Mouse (Mus musculus) bone marrow macrophage, adult 2 months (primary cell): ENCODE measurements at regions not wholly inside any gene's neighbourhood (a gene's known extent, or its start where the extent isn't known, plus 50 kb on each side); places are given as distances from the start of the nearest gene placed in this dataset.

ENCODE experiments used
- CTCF ChIP-seq: IDR thresholded peaks from 2 replicates; pipeline ENCODE4 v1.5.1; 2012; ENCODE audit warnings: low read depth, mild to moderate bottlenecking, low read length, moderate library complexity
- POLR2A ChIP-seq: IDR thresholded peaks from 2 replicates; pipeline ENCODE4 v1.6.1; 2012; ENCODE audit warnings: mild to moderate bottlenecking, low read depth, low read length, borderline replicate concordance

DNA sequence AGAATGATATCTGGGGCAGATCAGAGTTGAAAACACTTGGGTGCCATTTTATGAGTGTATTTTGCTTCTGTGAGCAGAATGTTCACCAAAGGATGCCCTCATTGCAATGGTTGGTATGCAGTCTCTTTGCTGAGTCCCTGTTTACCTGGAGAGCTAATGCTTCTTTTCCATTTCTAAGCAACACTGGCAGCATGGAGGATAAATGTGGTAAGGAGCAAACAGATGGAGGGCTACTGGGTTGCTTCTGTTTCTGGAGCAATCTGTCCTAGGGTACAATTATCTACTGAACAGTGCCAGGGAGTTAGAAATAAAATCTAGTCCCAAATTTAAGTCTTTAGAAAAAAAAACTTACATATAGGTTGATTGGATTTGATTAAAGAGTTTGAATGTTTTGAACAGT, 245.9 kb downstream of the AI429214 start:
- no peak for TF ChIP-seq POLR2A
- TF ChIP-seq CTCF: no peak
